ENCODE assay signal across 29 mouse cellular contexts in the genomic region with DNA sequence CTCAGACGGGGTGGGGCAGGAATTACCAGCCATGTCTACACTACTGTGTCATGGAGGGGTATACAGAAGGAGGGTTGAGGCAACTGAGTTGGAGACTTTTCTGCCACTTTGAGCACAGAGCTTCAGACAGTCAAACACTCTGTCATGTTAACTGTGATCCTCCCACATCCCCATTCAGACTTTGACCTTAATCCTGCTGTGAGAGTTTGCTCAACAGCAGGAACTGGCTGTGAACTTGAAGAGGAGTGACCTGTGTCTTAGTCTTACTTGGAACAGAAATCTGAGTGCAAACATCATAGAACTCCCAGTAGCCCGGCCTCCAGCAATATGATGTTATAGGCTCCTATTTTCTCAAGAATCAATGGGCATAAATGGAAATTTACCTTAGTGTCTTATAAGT. TPM values are rescaled to one million over a fixed set of nuclear protein-coding genes. Genes with fewer than 3 reads are reported as not detected.
DNase-seq lines count a peak whose midpoint lies in the region; ATAC-seq and TF ChIP-seq lines count a peak whose summit lies in the region.
"Had no signal": no experiment of that assay in that cellular context is flagged by ENCODE, and none has a peak within 500 bp of the region (broad histone marks: within the 10 kb centered on the region; RNA-seq: fewer than 3 reads in every experiment).

No protein-coding gene starts in this region.

- H3K27ac ChIP-seq in kidney, adult 2 months (ENCODE audit: insufficient read depth, low read depth, low read length), result no peak overlapping the region
- H3K27ac ChIP-seq in liver, embryonic 14.5 days, result no peak overlapping the region
- H3K27ac ChIP-seq in lung, postnatal 0 days (ENCODE audit: low read length), result no peak overlapping the region
- H3K27ac ChIP-seq: embryonic facial prominence, embryonic 10.5 days; forebrain, embryonic 13.5 days; hindbrain, embryonic 14.5 days; layer of hippocampus, adult 2 months had no signal

- no peak for TF ChIP-seq EP300 in liver, embryonic 14.5 days (IDR thresholded peaks at IDR 0.05; ENCODE audit: low read depth)
- TF ChIP-seq EP300 in lung, postnatal 0 days (IDR thresholded peaks at IDR 0.05), result no peak

- no peak overlapping the region for H3K9ac ChIP-seq in liver, embryonic 14.5 days (replicated peaks)
- H3K9ac ChIP-seq in lung, postnatal 0 days (replicated peaks; ENCODE audit: low read depth), result no peak overlapping the region
- H3K9ac ChIP-seq: forebrain, embryonic 13.5 days; hindbrain, embryonic 14.5 days had no signal

- H3K4me1 ChIP-seq in kidney, adult 2 months (ENCODE audit: control insufficient read depth, insufficient read depth, low read length), result no peaks in the 10 kb centered on the region
- no peaks in the 10 kb centered on the region for H3K4me1 ChIP-seq in liver, embryonic 14.5 days (replicated peaks; ENCODE audit: control insufficient read depth in 2 of 2, insufficient read depth in 2 of 2, low read length in 1 of 2)
- H3K4me1 ChIP-seq in lung, postnatal 0 days (ENCODE audit: insufficient read depth, low read depth, low read length), result no peaks in the 10 kb centered on the region
- H3K4me1 ChIP-seq: embryonic facial prominence, embryonic 10.5 days; forebrain, embryonic 13.5 days had no signal

- no peak for TF ChIP-seq POLR2A in kidney, adult 2 months (IDR thresholded peaks at IDR 0.05; ENCODE audit: low read depth, low read length)

- peak; percentile 46 for DNase-seq in kidney, adult 2 months
- no peak for DNase-seq in kidney, adult 11 months
- DNase-seq in ES-CJ7 (ENCODE audit: low read depth, low spot score), result peak; percentile 37
- DNase-seq in gonadal fat pad, adult 2 months (ENCODE audit: low read depth), result peak; percentile 74
- DNase-seq in liver, embryonic 14.5 days (ENCODE audit: low read depth in 3 of 3, low spot score in 3 of 3), result peak in 2 of 3 experiments; percentile 1 to 2
- no peak for DNase-seq in lung, postnatal 0 days (ENCODE audit: low spot score)
- no peak for DNase-seq in gastrocnemius, postnatal 36 days
- no peak for DNase-seq in lung, postnatal 4 days
- DNase-seq: adrenal gland, adult 2 months; cerebellum, adult 8-10 months; gastrocnemius, postnatal 25 days; kidney, adult 18-20 months; layer of hippocampus, postnatal 36 days; lung, postnatal 10 days; midbrain, embryonic 14.5 days; right cerebral cortex, postnatal 14 days; spleen, adult 18-20 months; thymus, adult 18-20 months had no signal

- intact Hi-C loops in gastrocnemius, postnatal 36 days (cut with DNase I), result no loop called here

- no peaks in the 10 kb centered on the region for H3K27me3 ChIP-seq in kidney, adult 2 months (replicated peaks; ENCODE audit: control insufficient read depth, insufficient read depth, low read length)
- H3K27me3 ChIP-seq in liver, embryonic 14.5 days (ENCODE audit: control insufficient read depth, insufficient read depth, low read length), result no peaks in the 10 kb centered on the region
- H3K27me3 ChIP-seq in lung, postnatal 0 days (replicated peaks; ENCODE audit: insufficient read depth, low read length), result no peaks in the 10 kb centered on the region
- H3K27me3 ChIP-seq: forebrain, embryonic 13.5 days had no signal

- 67% methylated on average over 2 of the region's 2 CpGs for WGBS in kidney, adult 2 months
- 43% methylated on average over 2 of the region's 2 CpGs for WGBS in liver, embryonic 14.5 days (ENCODE audit: insufficient replicate concordance)
- 75% methylated on average over 2 of the region's 2 CpGs for WGBS in lung, postnatal 0 days

- H3K4me2 ChIP-seq in liver, embryonic 14.5 days (ENCODE audit: low read depth), result no peak overlapping the region
- H3K4me2 ChIP-seq in lung, postnatal 0 days (replicated peaks; ENCODE audit: low read depth, low read length), result no peak overlapping the region
- H3K4me2 ChIP-seq: forebrain, embryonic 13.5 days; hindbrain, embryonic 14.5 days had no signal

- no peak overlapping the region for H3K4me3 ChIP-seq in kidney, adult 2 months (ENCODE audit: insufficient read depth, low read depth, low read length)
- H3K4me3 ChIP-seq in liver, embryonic 14.5 days (ENCODE audit: insufficient read depth in 1 of 2, low read depth in 2 of 2, low read length in 2 of 2), result no peak overlapping the region
- no peak overlapping the region for H3K4me3 ChIP-seq in lung, postnatal 0 days (ENCODE audit: low read depth, low read length)
- H3K4me3 ChIP-seq: embryonic facial prominence, embryonic 10.5 days; forebrain, embryonic 13.5 days; layer of hippocampus, adult 2 months had no signal

- no peak for TF ChIP-seq CTCF in kidney, adult 2 months (conservative IDR thresholded peaks at IDR 0.05; ENCODE audit: insufficient read depth, insufficient read length, low read depth, low read length)
- no peak for TF ChIP-seq CTCF in liver, embryonic 14.5 days (IDR thresholded peaks at IDR 0.05; ENCODE audit: low read depth)
- TF ChIP-seq CTCF in lung, postnatal 0 days (IDR thresholded peaks at IDR 0.05), result no peak

- peak; percentile 6; the same call in 1 of the 2 replicates for ATAC-seq in liver, embryonic 14.5 days (ENCODE audit: insufficient read depth)
- no peak for ATAC-seq in lung, postnatal 0 days
- ATAC-seq: CD4-positive, CD25-positive, alpha-beta regulatory T cell, adult 4 months; forebrain, embryonic 13.5 days had no signal

- H3K9me3 ChIP-seq in liver, embryonic 14.5 days (ENCODE audit: control insufficient read depth, low read length), result no peaks in the 10 kb centered on the region
- H3K9me3 ChIP-seq in lung, postnatal 0 days (ENCODE audit: low read length), result no peaks in the 10 kb centered on the region
- H3K9me3 ChIP-seq: embryonic facial prominence, embryonic 10.5 days; forebrain, embryonic 13.5 days; G1E had no signal

- H3K36me3 ChIP-seq in kidney, adult 2 months (ENCODE audit: control insufficient read depth, insufficient read depth, low read length), result no peaks in the 10 kb centered on the region
- H3K36me3 ChIP-seq in liver, embryonic 14.5 days (replicated peaks; ENCODE audit: control insufficient read depth, insufficient read depth, low read depth), result no peaks in the 10 kb centered on the region
- H3K36me3 ChIP-seq in lung, postnatal 0 days (ENCODE audit: insufficient read depth, low read length), result no peaks in the 10 kb centered on the region
- H3K36me3 ChIP-seq: embryonic facial prominence, embryonic 10.5 days; G1E had no signal

RNA-seq across cellular contexts. Expression of gene Tmprss11e, which starts 9.8 kb away (rescaled TPM):
- polyA plus RNA-seq in kidney, adult 2 months (2012; rRNA removed), result not detected in 2 replicates
- not detected in 2 replicates for polyA plus RNA-seq in gonadal fat pad, adult 2 months (2012; rRNA removed)
- not detected in 2 replicates for polyA plus RNA-seq in liver, embryonic 14.5 days (2012; rRNA removed)
- not detected in 2 replicates for polyA plus RNA-seq in liver, embryonic 14.5 days (2014; fragmentation: Nextera tagmentation; extraction: Ambion mirVana)
- not detected in 2 replicates for polyA plus RNA-seq in lung, postnatal 0 days (2015; fragmentation: Nextera tagmentation; extraction: Ambion mirVana)
- not detected for total RNA-seq in gastrocnemius, postnatal 36 days (2021)
- total RNA-seq: adrenal gland, adult 2 months; common myeloid progenitor, adult 5-6 weeks; G1E; gastrocnemius, postnatal 25 days; layer of hippocampus, adult 2 months; layer of hippocampus, postnatal 36 days; left cerebral cortex, postnatal 25 days; megakaryocyte, adult 5-6 weeks had no signal
- polyA plus RNA-seq: adrenal gland, adult 2 months; embryonic facial prominence, embryonic 10.5 days; forebrain, embryonic 13.5 days; G1E; heart, postnatal 0 days; midbrain, embryonic 14.5 days; neural tube, embryonic 14.5 days had no signal

RNA-seq across cellular contexts. Expression of gene Tmprss11b, which starts 59.6 kb away (rescaled TPM):
- polyA plus RNA-seq in kidney, adult 2 months (2012; rRNA removed), result not detected in 2 replicates
- polyA plus RNA-seq in gonadal fat pad, adult 2 months (2012; rRNA removed), result not detected in 2 replicates
- not detected in 2 replicates for polyA plus RNA-seq in liver, embryonic 14.5 days (2012; rRNA removed)
- polyA plus RNA-seq in liver, embryonic 14.5 days (2014; fragmentation: Nextera tagmentation; extraction: Ambion mirVana), result not detected in 2 replicates
- polyA plus RNA-seq in lung, postnatal 0 days (2015; fragmentation: Nextera tagmentation; extraction: Ambion mirVana), result not detected in 2 replicates
- not detected for total RNA-seq in gastrocnemius, postnatal 36 days (2021)
- total RNA-seq: adrenal gland, adult 2 months; common myeloid progenitor, adult 5-6 weeks; gastrocnemius, postnatal 25 days; layer of hippocampus, adult 2 months; layer of hippocampus, postnatal 36 days; left cerebral cortex, postnatal 25 days; megakaryocyte, adult 5-6 weeks had no signal
- polyA plus RNA-seq: adrenal gland, adult 2 months; CD4-positive, CD25-positive, alpha-beta regulatory T cell, adult 4 months; embryonic facial prominence, embryonic 10.5 days; forebrain, embryonic 13.5 days; G1E; heart, postnatal 0 days; hindbrain, embryonic 14.5 days; midbrain, embryonic 14.5 days; neural tube, embryonic 14.5 days had no signal

Comparison
In these comparisons a context has a peak if more than half of its experiments do, and no peak if none do; other contexts are left out.
1. DNase-seq: peak in kidney, adult 2 months (single experiment), ES-CJ7 (single experiment), gonadal fat pad, adult 2 months (single experiment) and liver, embryonic 14.5 days (2 of 3); none in kidney, adult 11 months (single experiment), lung, postnatal 0 days (single experiment), gastrocnemius, postnatal 36 days (0 of 2) and lung, postnatal 4 days (0 of 2).